Mouse (Mus musculus) thymus, adult 2 months (tissue): ENCODE measurements around the gene Surf6. TPM values are rescaled to one million over a fixed set of nuclear protein-coding genes. Genes with fewer than 3 reads are reported as not detected.
A peak's percentile ranks its signal among the peaks of the same experiment; 100 is the strongest.

Source experiments
- DNase-seq: peaks from one replicate; pipeline ENCODE4 v3.0.0; 2021
- H3K27ac ChIP-seq: fragments of 200-500 bp; 2 replicates; pipeline ENCODE4 v1.5.1; 2012; ENCODE audit warnings: low read length, control low read depth; ENCODE audit not compliant: control insufficient read depth, insufficient read depth
- H3K27me3 ChIP-seq: fragments of 200-500 bp; 2 replicates; pipeline ENCODE4 v1.6.1; 2012; ENCODE audit warnings: mild to moderate bottlenecking, low read length, moderate library complexity, mixed read lengths; ENCODE audit not compliant: control insufficient read depth, insufficient read depth
- H3K36me3 ChIP-seq: fragments of 200-500 bp; 2 replicates; pipeline ENCODE4 v1.6.1; 2012; ENCODE audit warnings: mild to moderate bottlenecking, low read length, moderate library complexity; ENCODE audit not compliant: control insufficient read depth, insufficient read depth
- H3K4me1 ChIP-seq: fragments of 200-500 bp; replicated peaks from 2 replicates; pipeline ENCODE4 v1.6.1; 2012; ENCODE audit warnings: low read length; ENCODE audit not compliant: control insufficient read depth, insufficient read depth
- H3K4me3 ChIP-seq: fragments of 200-500 bp; 2 replicates; pipeline ENCODE4 v1.5.1; 2012; ENCODE audit warnings: mild to moderate bottlenecking, low read length, control low read depth, moderate library complexity; ENCODE audit not compliant: control insufficient read depth, insufficient read depth
- CTCF ChIP-seq: fragments of 200-500 bp; IDR thresholded peaks from 2 replicates; pipeline ENCODE4 v1.5.1; 2012; ENCODE audit warnings: mild to moderate bottlenecking, control low read depth, low read length, moderate library complexity, borderline replicate concordance; ENCODE audit not compliant: control insufficient read depth, poor library complexity, insufficient read depth; ENCODE audit errors: extremely low read depth
- POLR2A ChIP-seq: fragments of 200-500 bp; IDR thresholded peaks from 2 replicates; pipeline ENCODE4 v1.6.1; 2012; ENCODE audit warnings: mild to moderate bottlenecking, low read length, control low read depth, moderate library complexity; ENCODE audit not compliant: control insufficient read depth, poor library complexity, insufficient read depth; ENCODE audit errors: extremely low read depth
- WGBS: fragments of 180-500 bp; shearing (Covaris S2); methylation state at CpG from one replicate; pipeline ENCODE4 v1.1.7; 2018; 5-methylcytosine and 5-hydroxymethylcytosine counted together
- polyA plus RNA-seq: library from polyadenylated mRNA; depleted of rRNA; stranded (reverse); fragments of >200 nt; gene quantifications from 2 replicates; pipeline ENCODE4 v1.2.3, GENCODE M21; 2012

The Surf6 gene
- polyA plus RNA-seq, 1 experiment = 23.1 TPM

DNA sequence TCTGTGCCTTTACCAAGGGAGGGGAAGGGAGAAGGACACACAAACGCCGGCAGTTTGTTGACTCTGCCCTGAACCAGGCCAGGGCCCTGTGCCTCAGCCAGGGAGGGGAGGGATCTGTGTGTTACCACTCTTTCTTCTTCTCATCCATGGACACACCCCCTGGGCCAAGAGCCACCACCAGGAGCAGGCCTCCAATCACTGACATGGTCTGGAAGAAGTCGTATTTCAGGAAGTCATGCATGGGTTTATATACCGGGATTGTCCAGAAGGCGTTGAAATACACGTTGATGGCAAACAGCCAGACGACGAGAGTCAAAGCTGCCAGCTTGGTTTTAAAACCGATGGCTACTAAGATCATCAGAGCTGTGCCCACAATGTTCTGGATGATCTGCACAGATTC lies 19.1 kb upstream of the Surf6 start:
- no peak for DNase-seq
- no peak overlapping the region for H3K27ac ChIP-seq
- WGBS = 88% methylated on average over 9 of the region's 9 CpGs

DNA sequence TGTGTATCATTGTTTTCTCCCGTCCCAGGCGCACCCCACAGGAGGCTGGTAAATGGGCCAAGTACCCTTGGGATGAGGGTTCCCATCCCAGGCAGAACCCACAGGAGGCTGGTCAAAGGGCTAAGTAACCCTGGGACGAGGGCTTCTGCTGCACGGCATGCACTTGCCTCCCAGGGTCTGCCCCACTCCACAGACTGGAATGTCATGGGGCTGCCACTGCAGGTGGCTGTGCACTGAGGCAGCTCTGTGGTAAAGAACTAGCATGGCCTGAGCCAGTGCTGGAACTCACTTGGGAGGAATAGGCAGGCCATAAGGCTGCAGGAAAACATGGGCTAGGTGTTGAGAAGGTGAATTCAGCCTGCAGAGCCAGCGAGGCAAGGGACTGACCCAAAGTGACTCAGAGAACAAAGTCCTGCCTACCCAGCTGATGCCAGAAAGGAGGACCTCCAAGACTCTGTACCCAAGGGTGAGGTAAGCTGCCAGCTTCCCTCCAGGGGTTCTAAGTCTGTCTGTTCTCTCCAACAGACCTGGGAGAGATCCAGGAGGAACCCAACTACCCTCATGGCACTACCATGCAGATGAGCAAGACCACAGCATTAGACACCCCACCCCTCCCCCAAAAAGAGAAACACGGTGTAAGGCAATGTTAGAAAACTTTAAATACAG lies 17.6 kb upstream of the Surf6 start:
- 97% methylated on average over 6 of the region's 6 CpGs for WGBS
- Histone ChIP-seq H3K27ac (no peak overlapping the region), H3K27me3 (no peaks in the 10 kb centered on the region), H3K4me1 (peaks cover 20% of the 10 kb centered on the region), H3K4me3 (no peak overlapping the region), H3K36me3 (peaks cover 63% of the 10 kb centered on the region)
- no peak for DNase-seq
- no peak for TF ChIP-seq CTCF
- no peak for TF ChIP-seq POLR2A

More for the DNA sequence above, 19.1 kb upstream of the Surf6 start:
- peaks cover 12% of the 10 kb centered on the region for H3K4me1 ChIP-seq
- TF ChIP-seq POLR2A (no peak), CTCF (no peak)
- H3K36me3 ChIP-seq = peaks cover 77% of the 10 kb centered on the region
- H3K27me3 ChIP-seq = no peaks in the 10 kb centered on the region
- no peak overlapping the region for H3K4me3 ChIP-seq

DNA sequence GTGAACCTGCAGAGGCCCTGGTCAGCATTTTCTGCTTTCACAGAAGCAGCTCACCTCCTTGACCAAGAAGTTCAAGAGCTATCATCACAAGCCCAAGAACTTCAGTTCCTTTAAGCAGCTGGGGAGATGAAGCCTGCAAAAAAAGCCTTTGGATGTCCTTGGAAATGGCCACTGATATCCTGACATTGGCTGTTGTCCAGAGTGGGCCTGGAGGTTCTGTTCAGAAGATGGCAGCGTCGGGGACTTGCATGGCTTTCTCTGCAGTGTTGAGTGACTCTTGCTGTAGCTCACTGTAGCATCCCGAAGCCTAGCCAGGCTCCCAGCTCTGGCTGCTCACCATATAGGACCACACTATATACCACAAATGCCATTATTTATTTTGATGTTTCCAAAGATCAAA lies 17.0 kb upstream of the Surf6 start:
- 94% methylated on average over 3 of the region's 3 CpGs for WGBS
- TF ChIP-seq CTCF (no peak), POLR2A (no peak)
- Histone ChIP-seq H3K4me3 (no peak overlapping the region), H3K4me1 (peaks cover 23% of the 10 kb centered on the region), H3K27me3 (no peaks in the 10 kb centered on the region), H3K27ac (no peak overlapping the region), H3K36me3 (peaks cover 56% of the 10 kb centered on the region)
- no peak for DNase-seq

DNA sequence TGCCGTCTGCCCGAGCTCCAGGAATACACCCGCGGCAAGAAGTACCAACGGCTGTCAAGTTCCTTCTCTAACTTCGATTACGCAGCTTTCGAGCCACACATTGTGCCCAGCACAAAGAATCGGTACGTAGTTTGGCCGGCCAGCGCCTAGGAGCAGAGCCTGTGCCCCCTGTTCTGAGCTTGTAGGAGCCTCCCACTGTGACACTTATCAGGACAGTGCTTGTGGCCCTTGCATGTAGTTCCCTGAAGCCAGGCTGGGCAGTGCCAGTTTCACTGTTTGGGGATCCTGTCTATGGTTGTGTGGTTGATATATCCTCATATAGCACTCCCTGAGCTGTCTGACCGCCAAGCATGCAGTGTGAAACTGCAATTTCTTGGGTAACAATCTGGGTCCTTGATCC lies 14.1 kb upstream of the Surf6 start:
- H3K36me3 ChIP-seq = peaks cover 50% of the 10 kb centered on the region
- H3K4me1 ChIP-seq = peaks cover 30% of the 10 kb centered on the region
- no peaks in the 10 kb centered on the region for H3K27me3 ChIP-seq
- H3K27ac ChIP-seq = no peak overlapping the region
- H3K4me3 ChIP-seq = peak overlapping the region; percentile 86
- no peak for TF ChIP-seq POLR2A
- no peak for TF ChIP-seq CTCF
- WGBS = 4% methylated on average over 13 of the region's 13 CpGs
- no peak for DNase-seq

DNA sequence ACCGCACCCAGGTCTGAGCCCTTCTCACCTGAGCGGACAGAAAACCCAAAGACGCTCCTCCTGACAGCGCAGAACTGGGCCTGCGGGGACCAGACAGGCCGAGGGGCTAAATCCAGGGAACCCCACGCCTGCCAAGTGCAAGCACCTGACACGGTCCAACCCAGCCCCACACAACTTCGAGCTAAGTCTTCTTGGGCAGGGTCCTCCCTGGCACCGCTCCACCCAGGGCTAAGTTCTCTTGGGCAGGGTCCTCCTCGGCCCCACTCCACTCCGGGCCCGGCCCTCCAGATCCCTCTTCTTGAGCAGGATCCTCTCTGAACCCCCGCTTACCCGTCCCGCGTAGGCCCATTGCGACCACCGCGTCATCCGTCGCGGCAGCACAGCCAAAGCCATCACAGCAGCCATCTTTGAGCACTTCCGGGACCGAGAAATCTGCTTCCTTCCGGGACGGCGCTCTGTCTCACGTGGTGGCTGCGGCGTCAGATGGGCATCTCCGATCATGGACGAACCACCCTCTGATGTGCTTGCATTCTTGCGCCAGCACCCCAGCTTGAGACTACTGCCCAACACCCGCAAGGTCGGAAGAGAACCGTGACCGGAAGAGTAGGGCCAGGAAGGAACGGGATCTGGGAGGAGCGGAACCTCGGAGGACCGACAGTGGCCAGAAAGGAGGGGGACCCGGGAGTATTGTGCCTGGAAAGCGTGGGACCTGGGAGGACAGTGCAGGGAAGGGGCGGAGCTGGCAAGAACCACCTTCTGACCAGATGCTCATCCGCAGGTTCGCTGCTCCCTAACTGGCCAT lies 13.4 kb upstream of the Surf6 start, which contains the start of the genes Surf2 and Surf1:
Gene Surf2 (plus strand): TSS at position 441 of the 802 bp plus-strand sequence.
Gene Surf1 (minus strand): TSS at position 604 of the 802 bp plus-strand sequence.
- no peak within 1 kb of the TSS for H3K27ac ChIP-seq
- H3K4me3 ChIP-seq = peak within 1 kb of the TSS; percentile 86
- TF ChIP-seq POLR2A (peak; percentile 49; the same call in 1 of the 2 replicates), CTCF (no peak)
- peak; percentile 71 for DNase-seq
- H3K36me3 ChIP-seq = peaks cover 44% of the 10 kb centered on the region
- 2% methylated on average over 47 of the region's 47 CpGs for WGBS
- H3K4me1 ChIP-seq = peaks cover 34% of the 10 kb centered on the region
- H3K27me3 ChIP-seq = no peaks in the 10 kb centered on the region

DNA sequence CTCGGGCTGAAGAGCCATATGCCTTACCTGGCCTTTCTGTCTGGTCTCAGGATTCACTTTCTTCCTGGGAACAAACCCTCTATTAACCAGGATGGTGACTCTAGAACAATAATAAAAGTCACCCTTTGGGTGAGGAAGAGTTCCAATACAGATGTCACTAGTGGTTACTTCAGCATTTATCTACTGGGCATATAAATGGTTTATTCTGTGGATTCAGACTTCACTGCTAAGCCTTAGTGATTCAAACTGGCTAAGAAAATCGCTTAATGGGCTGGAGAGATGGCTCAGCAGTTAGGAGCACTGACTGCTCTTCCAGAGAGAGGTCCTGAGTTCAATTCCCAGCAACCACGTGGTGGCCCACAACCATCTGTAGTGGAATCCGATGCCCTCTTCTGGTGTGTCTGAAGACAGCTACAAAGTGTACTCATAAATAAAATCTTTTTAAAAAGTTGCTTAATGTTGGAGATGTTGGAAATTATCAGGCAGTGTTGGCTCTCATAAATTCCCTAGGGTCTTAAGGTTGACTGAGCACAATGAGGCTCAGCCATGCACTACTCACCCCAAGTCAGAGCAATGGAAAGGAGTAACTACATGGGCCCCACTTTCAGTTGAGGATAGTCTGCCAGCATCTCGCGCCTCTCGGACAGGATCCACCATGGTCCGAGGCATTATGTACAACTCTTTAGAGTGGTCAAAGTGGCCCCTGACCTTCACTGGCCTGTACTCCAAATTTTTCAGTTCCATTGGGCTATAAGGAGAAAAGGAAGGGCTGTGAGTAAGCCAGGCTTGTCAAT lies 11.7 kb upstream of the Surf6 start:
- DNase-seq = no peak
- H3K27me3 ChIP-seq = no peaks in the 10 kb centered on the region
- H3K36me3 ChIP-seq = peaks cover 26% of the 10 kb centered on the region
- H3K27ac ChIP-seq = no peak overlapping the region
- no peak overlapping the region for H3K4me3 ChIP-seq
- 89% methylated on average over 8 of the region's 8 CpGs for WGBS
- TF ChIP-seq POLR2A (no peak), CTCF (no peak)
- peaks cover 39% of the 10 kb centered on the region for H3K4me1 ChIP-seq
